Mouse (Mus musculus) embryo, embryonic 11.5 days (tissue): Measurements from ENCODE around the gene Prelid3b.

Source experiments
- DNase-seq: peaks from one replicate; pipeline ENCODE4 v3.0.0-alpha.2; 2012; ENCODE audit warnings: low read depth, low spot score

Prelid3b gene

DNA sequence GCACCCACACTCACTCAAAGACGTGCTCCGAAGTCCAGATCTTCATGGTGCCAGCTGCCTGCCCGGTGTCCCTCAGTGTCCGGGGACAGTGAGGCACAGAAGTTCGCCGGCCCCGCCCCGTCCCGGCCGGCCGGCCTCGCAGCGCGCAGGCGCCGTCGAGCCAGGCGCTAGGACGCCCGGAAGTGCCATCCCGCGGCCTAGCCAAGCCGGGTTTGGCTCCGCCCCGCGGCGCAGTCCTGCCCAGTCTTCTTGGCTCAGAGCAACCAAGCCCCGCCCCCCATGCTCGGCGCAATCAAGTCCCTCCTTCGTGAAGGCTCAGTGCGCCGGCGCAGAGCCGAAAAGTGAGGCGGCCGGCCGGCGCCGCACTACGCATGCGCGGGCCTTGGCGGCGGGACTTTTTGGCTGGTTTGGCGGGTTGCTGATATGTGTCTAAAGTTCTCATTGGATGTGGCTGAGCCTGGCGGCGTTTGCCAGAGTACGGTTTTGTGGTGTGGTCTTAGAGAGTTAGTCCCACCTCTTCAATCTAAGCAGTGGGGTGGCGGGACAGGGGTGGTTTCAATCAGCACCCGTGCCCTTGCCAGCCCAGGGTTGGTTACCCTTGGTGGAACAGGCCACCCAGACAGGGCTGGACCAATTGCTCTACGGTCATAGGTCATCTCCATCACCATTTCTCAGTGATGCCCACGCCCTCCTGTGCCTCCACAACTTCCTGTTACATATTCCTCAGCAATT, at the start of gene Prelid3b:
TSS of gene Prelid3b (minus strand) at position 264 of the 732 bp plus-strand sequence.
- peak; percentile 100 for DNase-seq

DNA sequence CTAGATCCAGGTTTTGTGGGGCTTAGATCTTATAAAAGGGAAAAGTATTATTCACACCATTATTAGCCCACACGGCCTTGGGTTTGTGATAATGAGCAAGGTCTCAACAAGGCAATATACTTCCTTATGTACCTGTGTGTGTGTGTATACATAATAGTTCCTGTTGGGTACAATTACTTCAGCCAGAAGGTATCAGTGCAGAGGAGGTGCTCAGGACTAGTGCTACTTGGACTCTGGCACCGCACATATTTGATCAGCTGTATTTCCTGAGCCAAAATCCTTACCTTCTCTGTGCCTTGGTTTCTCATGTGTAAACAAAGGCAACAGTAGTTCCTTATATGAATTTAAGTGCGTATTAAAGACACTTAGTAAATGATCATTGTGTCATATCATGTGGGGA, 49.3 kb upstream of the Prelid3b start:
- no peak for DNase-seq

DNA sequence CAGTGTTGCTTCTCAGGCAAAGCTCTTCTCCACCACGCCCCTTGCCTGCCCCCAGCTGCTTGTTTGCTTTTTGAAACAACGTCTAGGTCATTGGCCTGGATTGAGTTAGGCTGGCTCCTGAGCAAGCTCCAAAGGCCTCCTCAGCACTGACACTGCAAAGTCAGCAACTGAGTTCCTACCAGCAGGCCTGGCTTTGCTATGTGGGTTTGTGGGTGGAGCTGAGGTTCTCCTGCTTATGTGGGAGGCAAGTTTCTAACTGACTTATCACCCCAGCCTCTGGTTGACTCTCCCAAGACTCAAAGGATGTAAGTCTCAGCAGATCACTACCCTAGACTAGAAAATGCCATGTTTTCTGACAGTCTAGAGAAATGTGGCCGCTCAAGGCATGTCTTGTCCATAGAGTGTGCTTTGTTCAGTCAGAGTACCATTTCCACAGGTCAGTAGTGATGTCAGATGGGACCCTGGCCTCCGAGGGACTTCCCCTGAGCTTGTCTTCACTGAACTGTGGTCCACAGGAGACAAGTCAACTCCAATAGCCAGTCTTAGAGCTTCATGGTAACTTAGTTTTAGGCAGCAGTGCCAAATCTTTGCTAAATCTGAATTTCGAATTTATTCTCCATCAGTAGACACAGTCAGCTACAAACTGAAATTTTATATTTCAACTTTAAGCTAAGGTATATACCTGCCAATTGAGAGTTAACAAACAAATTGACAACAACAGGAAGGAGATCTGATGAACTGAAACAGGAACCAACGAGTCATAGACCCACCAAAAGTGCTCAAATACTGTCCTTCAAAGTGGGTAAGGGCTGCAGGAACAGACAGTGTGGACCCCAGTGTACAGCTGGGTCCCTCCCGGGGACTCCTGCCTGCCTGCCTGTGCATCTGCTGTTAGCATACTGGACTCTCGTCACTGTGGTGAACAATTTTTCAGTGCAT, 44.5 kb upstream of the Prelid3b start:
- DNase-seq, result no peak

DNA sequence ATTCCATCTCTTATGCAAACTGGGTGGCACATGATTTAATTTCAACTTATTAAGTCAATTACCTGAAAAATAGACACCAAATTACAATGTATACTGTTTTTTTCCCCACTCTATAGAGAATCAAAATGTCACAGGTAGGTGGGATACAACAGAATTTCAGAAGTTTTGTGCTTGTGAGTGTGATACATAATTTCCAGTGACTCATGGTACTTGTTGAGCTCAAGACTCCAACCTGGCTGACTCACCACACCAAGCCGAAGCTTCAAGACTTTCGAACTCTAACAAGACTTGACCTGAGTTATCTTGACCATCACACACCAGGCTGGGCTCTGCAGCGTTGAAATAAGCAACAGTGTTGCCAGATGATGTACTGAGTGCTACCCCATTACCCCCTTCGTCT, 42.0 kb upstream of the Prelid3b start:
- no peak for DNase-seq

DNA sequence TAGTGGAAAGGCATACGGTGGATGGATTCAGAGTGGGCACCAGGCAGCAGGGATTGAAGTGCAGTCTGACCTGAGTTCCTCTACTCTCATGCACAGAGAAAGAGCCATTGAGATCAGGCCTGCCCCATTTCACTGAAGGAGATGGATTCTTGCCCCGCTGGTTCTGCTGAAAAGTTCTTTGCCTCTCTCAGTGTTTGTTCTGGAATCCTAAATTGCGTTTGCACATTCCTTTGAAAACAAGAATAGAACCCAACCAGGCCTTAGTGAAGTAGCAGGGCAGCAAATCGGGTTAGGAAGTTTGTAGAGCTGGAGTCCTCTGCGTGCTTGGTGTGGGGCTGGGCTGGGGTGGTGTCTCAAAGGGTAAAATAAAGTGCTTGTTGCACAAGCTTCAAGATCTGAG, 40.9 kb upstream of the Prelid3b start:
- no peak for DNase-seq

DNA sequence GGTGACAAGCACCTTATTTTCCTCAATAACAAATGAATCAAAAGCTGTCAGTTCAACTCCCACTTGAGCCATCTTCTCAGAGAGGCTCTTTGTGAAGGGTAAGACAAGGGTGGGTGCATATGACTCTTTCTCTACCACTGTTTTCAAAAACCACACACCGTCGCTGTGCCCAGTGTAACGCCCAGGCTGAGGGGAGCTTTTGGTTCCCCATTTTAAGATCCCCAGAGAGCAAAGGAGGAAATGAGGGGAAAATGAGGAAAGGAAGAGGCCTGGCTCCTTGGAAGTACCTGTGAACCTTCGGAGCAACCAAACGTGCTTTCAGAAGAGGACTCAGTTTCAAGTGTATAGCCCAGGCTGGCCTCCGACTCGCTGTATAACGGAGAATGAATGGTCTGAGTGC, 36.9 kb upstream of the Prelid3b start:
- DNase-seq, result no peak

DNA sequence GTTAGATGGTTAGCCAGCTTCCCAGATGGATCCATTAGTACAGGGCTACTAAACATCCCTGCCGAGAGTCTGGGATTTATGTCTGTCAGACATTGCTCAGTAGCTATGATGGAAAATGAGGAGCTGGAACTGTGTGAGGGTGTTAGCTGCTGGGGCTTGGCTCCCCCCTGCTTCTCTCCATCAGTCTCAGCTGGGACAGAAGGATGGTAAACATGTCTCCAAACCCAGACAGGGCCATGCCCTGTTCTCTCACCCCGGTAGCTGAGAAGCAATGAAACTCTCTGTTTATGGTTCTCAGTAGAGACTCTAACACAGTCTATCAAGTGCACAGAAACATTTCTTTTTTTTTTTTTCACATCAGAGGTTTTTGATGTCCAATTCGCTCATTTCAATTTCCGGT, 35.1 kb upstream of the Prelid3b start:
- no peak for DNase-seq

DNA sequence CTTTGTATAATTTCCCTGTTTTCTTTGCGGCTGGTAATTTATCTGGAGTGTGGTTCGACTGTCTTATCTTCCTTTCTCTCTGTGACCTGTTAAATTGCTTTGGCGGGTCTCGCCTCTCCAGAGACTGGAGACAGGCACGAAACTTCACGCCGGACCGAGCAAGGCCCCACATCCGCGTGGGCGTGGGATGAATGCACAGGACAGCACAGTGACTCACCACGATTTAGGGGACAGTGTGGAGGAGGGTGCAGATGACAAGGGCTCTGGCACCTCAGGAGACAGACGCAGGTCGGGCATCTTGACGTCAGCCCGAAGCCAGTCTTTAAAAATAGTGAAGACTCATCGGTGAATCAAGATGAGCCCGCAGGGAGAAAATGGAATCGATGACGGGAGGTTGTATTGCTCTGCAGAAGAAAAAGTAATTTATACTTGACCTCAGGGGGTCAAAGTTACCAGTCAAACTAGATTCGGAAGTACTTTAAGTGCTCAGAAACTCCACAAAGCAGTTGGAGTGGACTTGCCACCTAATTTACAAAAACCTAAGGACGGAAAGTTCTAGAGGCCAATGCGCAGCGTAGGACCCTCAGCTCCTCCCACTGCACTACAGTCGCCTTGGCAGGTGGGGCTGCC, 30.1 kb upstream of the Prelid3b start:
- no peak for DNase-seq

DNA sequence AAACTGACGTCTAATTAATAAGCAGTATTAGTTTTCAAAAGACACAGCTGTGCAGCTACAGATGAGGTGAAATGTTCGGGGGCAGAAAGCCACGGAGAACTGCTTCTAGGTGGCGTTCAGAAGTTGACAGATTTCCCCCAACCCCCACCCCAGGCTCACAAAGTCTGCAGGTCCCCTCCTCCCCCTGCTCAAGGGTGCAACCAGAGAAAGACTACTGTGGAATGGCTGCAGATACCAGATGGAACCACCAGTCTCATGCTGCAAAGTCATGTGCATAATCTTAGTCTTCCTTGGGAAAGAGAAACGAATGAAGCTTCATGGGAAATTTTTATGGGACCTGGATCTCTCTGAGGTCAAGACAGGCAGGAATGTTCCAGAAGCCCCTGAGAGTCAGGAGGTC, 29.4 kb upstream of the Prelid3b start:
- no peak for DNase-seq

DNA sequence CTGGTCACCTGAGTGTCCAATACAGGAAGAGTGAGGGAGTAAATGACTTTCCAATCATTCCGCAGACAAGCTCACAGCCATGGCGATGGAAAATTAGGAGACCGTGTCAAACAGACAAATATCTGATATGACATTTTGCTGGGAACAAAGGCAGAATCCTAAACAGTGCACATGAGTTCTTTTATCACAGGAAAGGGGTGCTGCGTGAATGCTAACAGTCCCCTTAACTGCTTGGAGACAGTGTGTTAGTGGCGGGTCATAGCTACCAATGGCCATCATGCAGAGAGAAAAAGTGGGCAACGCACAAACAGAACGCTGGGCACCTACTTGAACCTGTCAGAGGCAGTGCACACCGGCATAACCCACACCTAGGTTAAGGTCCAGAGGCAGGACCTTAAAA, 28.6 kb upstream of the Prelid3b start:
- DNase-seq, result no peak

DNA sequence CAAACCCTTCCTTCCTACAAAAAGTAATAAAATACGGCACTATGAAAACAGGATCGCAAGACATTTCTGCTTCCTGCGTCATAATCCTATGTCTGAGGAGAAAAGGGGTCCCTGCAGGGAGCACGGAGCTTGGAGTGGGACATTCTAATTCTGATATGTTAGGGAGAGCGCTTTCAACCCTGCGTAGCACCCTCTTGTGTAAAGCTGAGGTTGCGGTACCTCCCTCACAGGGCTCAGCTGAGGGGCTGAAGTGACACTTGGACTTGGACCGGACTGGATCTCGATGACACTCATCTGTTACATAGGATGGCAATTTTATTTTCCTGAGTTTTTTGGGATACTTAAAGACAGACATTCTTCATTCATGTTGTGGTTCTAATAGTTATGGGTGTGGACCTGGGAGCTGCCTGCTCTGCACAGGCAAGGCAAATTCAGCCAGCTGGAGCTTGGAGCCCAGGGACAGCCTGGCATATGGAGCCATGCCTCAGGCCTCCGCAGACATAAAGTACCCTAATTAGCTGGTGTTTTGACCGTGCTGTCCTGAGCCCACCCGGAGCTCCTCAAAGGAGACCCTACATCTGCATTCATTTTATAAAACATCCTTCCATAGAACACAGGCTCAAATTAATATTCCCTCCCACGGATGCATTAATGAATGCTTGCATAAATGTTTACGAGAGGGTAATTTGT, 28.1 kb upstream of the Prelid3b start:
- no peak for DNase-seq

DNA sequence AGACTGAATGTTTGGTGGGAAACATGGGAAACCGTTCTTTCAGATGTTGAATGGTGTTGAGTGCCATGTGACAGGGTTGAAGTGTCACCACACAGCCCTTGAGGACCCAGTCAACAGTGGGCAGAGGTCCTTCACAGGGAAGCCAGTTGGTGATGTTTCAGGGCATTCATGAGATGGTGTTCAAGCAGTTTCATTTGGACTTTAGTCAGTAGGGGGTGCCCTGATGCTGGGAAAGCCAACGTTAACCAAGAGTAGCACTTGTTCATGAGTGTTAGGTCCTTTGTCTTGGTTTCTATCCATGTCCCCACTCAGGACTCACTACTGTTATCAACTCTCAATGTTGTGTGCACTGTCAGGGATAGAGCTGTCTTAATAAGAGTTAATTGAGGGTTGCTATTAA, 20.0 kb upstream of the Prelid3b start:
- no peak for DNase-seq

DNA sequence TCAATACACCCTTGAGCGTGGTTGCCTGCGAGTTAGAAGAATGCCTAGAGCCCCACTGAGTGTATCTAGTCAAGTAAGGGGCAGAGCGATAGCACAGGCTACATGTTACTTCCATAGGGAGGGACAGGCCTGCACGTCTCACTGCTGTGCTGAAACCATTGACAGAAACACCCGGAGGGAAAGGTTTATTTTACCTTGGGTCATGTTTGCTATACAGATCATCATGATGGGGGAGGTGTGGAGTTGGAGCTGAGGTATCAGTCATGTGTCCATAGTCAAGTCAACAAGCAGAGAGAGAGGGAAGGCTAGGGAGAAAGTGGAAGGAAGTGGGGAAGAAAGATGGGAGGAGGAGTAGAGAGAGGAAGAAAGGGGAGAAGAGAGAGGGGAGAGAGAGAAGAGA, 14.1 kb upstream of the Prelid3b start:
- no peak for DNase-seq

DNA sequence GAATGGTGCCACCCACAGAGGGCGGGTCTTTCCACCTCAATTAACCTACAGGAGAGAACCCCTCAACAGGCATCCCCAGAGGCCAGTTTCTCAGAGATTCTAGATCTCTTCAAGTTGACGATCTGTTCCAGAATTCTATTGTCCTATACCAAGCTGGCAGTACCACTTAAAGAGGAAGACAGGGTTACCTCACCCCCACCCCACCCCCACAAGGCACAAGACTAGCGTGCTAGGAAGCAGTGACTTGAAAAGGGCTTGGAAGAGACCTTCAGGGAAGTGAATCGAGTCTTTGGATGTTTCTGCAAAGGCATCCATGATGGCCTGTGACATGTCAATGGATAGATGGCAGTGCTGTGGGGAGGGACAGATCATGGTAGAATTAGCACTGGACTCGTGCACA, 5.9 kb upstream of the Prelid3b start:
- DNase-seq, result no peak

DNA sequence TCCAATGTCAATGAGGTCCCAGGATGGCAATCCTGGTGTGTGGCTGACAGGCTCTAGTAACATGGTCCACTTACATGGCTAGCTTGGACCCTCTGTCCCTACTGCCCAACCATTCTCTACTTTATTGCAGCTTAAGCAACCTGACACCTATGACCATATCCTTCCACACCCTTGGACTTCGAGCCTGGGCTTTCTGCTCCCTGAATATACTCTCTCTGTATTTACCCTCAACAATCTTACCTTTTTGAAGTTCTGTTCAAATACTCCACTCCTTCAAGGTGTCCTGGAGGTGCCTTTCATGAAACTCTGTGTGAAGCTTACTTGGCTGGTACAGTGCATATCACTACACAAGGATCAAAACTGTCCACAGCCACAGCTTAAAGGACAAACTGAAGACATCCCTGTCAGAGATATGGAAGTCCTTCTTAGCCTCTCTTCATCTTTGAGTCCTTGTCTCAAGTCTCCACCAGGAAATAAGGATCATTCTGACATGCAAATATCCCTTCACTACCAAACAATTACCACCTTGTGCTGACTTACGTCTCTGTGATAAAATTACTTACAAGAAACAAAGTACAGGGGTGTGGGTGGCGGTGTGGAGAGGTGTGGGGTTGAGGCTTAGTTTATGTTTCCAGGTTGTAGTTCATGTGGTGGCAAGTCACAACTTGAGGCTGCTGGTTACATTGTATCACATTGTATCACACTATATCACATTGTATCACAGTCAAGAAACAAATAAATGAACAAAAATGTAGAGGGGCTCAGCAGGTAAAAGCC, 4.8 kb upstream of the Prelid3b start:
- DNase-seq, result no peak

DNA sequence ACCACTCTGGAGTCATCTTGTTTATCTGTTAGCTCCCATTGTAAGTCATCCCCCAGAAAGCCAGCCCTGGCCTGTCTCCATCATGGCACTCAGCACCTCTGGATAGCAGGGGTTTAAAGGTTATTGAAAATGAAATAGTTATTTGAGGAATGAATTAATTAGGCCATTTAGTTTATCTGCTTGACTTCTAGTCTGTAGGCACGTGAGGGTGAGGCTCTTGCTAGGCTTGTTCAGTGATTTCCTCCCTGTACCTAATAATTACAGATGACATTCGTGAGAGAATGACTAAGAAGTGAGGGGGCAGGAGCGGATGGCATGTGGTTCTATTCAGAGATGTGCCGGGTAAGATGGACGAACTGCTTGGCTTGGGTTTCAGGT, 658 bp upstream of the Prelid3b start:
- no peak for DNase-seq

DNA sequence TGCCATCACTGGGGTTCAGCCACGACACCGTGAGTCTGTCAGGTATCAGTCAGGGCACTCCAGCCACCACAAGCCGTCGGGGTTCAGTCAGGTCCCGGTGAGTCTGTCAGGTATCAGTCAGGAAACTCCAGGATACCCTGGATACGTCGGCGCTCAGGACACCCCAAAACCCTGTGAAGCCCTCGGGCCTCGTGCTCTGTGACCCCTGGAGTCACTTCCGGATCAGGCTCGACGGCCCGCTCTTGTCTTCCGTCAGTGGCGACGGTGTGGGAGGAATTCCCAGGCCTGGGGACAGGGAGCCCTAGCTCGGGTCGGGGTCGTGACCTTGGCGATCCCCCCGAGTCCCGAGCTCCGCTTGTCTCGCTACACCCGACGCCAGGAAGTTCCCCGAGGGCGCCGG, 474 bp downstream of the Prelid3b start:
- DNase-seq, result no peak

DNA sequence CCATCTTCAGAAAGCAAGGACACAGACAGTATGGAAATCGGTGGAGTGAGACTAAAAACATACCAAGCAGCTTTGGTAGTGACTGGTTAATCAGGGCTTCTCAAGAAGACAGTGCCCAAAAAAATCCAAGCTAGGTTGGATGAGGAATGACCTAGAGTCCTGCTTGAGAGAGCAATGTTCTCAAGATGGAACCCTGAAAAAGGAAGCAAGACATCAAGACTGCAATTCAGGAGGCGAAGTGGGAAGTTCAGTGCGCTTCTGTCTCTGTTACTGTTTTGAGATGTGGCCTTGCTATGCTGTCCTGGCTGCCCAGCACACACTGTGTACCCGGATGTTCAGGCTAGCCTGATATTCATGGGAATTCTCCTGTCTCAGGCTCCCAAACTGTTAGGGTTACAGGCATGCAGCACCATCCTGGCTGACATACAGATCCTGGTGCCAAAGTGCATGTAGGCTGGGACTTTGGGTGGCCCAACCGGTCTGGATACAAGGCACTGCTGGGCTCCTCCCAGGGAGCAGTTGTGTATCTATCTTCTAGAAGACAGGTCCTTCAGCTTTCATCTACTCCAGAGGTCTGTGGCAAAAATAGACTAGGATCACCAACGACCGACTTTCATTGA, 2.0 kb downstream of the Prelid3b start:
- no peak for DNase-seq

DNA sequence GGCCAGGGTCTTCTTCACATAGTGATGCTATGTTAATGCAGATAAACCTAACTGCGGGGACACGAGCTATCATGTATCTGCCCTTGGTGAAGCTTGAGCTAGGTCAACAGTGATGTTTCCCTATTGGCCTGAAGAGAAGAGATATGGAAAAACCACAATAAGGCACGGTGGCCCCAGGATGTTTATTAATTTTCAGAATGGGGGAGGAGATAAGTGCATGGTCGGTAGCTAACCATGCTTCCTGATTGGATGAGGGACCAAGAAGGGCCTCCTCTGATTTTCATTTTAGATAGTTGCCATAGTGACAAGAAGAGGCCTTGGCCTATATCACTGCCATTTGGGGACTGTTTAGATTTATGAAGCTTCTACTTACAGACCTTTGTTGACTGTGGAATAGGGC, 2.5 kb downstream of the Prelid3b start:
- DNase-seq, result no peak

DNA sequence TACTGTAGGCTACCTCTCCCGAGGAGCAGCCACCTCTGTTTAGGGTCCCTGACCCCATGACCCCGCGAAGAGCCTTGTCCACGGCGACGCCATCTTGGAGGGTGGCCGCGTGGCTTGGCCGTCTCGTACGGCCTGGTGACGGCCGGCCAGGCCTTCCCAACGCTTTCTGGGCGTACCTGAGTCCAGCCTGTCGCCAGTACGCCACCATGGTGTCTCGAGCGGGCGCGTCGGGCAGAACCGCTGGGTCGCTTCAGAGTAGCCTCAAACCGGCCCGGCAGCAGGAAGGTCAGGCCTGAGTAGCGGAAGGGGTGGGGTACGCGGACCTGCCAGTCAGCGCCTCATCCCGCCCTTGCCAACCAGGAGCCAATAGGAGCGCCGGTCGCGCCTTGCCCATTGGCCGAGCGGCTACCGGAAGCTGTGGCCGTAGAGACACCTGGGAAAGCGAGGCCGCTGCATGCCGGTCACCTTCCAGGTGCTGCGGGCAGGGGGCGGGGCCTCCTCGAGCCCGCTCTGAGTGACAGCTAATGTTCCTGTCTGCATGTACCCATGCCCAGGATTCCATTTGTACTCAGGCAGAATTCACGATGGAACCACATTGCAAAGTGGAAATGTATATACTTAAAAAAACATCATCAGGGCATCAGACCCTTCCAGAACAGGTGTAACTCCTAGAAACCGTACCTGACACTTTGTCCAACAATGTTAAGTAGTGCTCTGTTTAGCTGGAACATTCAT, 8.9 kb downstream of the Prelid3b start, which contains the start of gene Atp5e:
TSS of gene Atp5e (minus strand) at position 317 of the 735 bp plus-strand sequence.
- DNase-seq, result peak; percentile 81
